Comparison of ENCODE assay signal across 14 mouse cellular contexts in genomic region chr7:144014485-144014884, GRCm38 (mm10). TPM values are rescaled to one million over a fixed set of nuclear protein-coding genes. Genes with fewer than 3 reads are reported as not detected.
"Had no signal": no experiment of that assay in that cellular context is flagged by ENCODE, and none has a peak within 500 bp of the region (broad histone marks: within the 10 kb centered on the region; RNA-seq: fewer than 3 reads in every experiment).

No protein-coding gene starts in this region.

- H3K4me2 ChIP-seq: intestine, embryonic 15.5 days; limb, embryonic 13.5 days; liver, embryonic 12.5 days; lung, embryonic 14.5 days; neural tube, embryonic 12.5 days had no signal

- DNase-seq: left cerebral cortex, postnatal 4 days; lung, embryonic 14.5 days; lung, postnatal 10 days; lung, postnatal 4 days; midbrain, embryonic 14.5 days; thymus, adult 2 months; thymus, postnatal 25 days had no signal

- H3K27ac ChIP-seq: intestine, embryonic 15.5 days; limb, embryonic 13.5 days; liver, embryonic 12.5 days; midbrain, embryonic 10.5 days; neural tube, embryonic 12.5 days had no signal

- H3K9me3 ChIP-seq: intestine, embryonic 15.5 days; limb, embryonic 13.5 days; liver, embryonic 12.5 days; midbrain, embryonic 10.5 days; neural tube, embryonic 12.5 days had no signal

- H3K4me1 ChIP-seq: intestine, embryonic 15.5 days; liver, embryonic 12.5 days; midbrain, embryonic 10.5 days; neural tube, embryonic 12.5 days had no signal

- H3K9ac ChIP-seq: intestine, embryonic 15.5 days; limb, embryonic 13.5 days; liver, embryonic 12.5 days; lung, embryonic 14.5 days; neural tube, embryonic 12.5 days had no signal

- H3K27me3 ChIP-seq: intestine, embryonic 15.5 days; limb, embryonic 13.5 days; liver, embryonic 12.5 days; neural tube, embryonic 12.5 days had no signal

- H3K4me3 ChIP-seq: intestine, embryonic 15.5 days; limb, embryonic 13.5 days; liver, embryonic 12.5 days; midbrain, embryonic 10.5 days; neural tube, embryonic 12.5 days had no signal

- ATAC-seq: intestine, embryonic 15.5 days; liver, embryonic 12.5 days had no signal

- H3K36me3 ChIP-seq: intestine, embryonic 15.5 days; limb, embryonic 13.5 days; liver, embryonic 12.5 days; midbrain, embryonic 10.5 days; neural tube, embryonic 12.5 days had no signal

RNA-seq across cellular contexts. Expression of gene Shank2, which starts 12.8 kb away (rescaled TPM):
- total RNA-seq: monocyte, adult 5-6 weeks; neutrophil, adult 5-6 weeks had no signal
